Comparison of ENCODE assay signal across 8 mouse cellular contexts in the genomic region with DNA sequence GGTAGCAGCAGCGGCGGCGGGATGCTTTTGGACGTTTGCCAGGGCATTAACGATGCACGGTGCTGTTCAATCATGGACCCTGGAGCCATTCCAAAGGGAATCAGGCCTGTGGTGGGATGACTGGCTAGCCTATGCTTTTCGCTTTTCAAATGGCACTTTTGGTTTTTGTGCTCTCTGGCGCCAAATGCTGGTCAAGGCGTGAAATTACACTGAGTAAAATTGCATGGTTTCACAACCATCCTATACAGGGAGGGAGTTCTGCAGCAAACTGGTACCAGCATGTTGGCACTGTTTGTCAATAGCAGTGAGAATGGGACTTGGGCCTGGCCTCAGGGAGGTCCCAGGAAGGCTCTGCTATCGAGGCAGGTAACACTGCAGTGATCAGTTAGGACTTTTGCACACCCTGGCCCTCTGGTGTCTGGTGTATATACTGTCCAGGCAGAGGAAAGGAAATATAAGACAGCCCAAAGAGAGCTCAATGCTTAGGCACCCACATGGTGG. TPM values are rescaled to one million over a fixed set of nuclear protein-coding genes. Genes with fewer than 3 reads are reported as not detected.
DNase-seq lines count a peak whose midpoint lies in the region; ATAC-seq and TF ChIP-seq lines count a peak whose summit lies in the region.

No protein-coding gene starts in this region.

- H3K36me3 ChIP-seq in liver, embryonic 14.5 days (replicated peaks; ENCODE audit: control insufficient read depth, insufficient read depth, low read depth): no peaks in the 10 kb centered on the region
- H3K36me3 ChIP-seq in neural tube, embryonic 11.5 days (ENCODE audit: control insufficient read depth, insufficient read depth, low read length): no peaks in the 10 kb centered on the region

- POLR2A ChIA-PET in Patski (lab: Charles Lee): no interaction called here

- H3K9me3 ChIP-seq in liver, embryonic 14.5 days (ENCODE audit: control insufficient read depth, low read length): no peaks in the 10 kb centered on the region
- no peaks in the 10 kb centered on the region for H3K9me3 ChIP-seq in neural tube, embryonic 11.5 days (ENCODE audit: control insufficient read depth, low read length)

- TF ChIP-seq EP300 in liver, embryonic 14.5 days (IDR thresholded peaks at IDR 0.05; ENCODE audit: low read depth): no peak

- in situ Hi-C loops in Patski (cut with MboI; ENCODE audit: low pct_unique_long_range_greater_than_20kb): no loop called here

- H3K27ac ChIP-seq in liver, embryonic 14.5 days: no peak overlapping the region
- H3K27ac ChIP-seq in neural tube, embryonic 11.5 days (ENCODE audit: low read depth, low read length): no peak overlapping the region

- peak; percentile 35 for ATAC-seq in Patski
- ATAC-seq in granulocyte monocyte progenitor cell, adult 5-6 weeks (replicated peaks; ENCODE audit: poor library complexity, severe bottlenecking): peak; percentile 82
- ATAC-seq in liver, embryonic 14.5 days (ENCODE audit: insufficient read depth): no peak
- ATAC-seq in neural tube, embryonic 11.5 days (ENCODE audit: insufficient read depth, low FRiP score, low TSS enrichment): peak; percentile 67

- 0 out of 4 replicates have a peak, but pooled peaks cover 0 to 3% of the 10 kb centered on the region in 2 experiments for H3K4me1 ChIP-seq in liver, embryonic 14.5 days (replicated peaks; ENCODE audit: control insufficient read depth in 2 of 2, insufficient read depth in 2 of 2, low read length in 1 of 2)
- no peaks in the 10 kb centered on the region for H3K4me1 ChIP-seq in neural tube, embryonic 11.5 days (ENCODE audit: control insufficient read depth, insufficient read depth, low read length)

- 5% methylated on average over 10 of the region's 10 CpGs for WGBS in liver, embryonic 14.5 days (ENCODE audit: insufficient replicate concordance)
- 9% methylated on average over 10 of the region's 10 CpGs for WGBS in neural tube, embryonic 11.5 days

- CTCF ChIA-PET in Patski (lab: Charles Lee): interaction anchor here (0.8 to 3.1 kb wide), 14 partner anchors 9 to 193 kb away, joined by 3 to 17 read pairs (median 4); a partner anchor contains a TSS

- H3K4me2 ChIP-seq in liver, embryonic 14.5 days (ENCODE audit: low read depth): no peak overlapping the region
- H3K4me2 ChIP-seq in neural tube, embryonic 11.5 days (ENCODE audit: low read depth): no peak overlapping the region

- H3K27me3 ChIP-seq in Patski: no peaks in the 10 kb centered on the region
- H3K27me3 ChIP-seq in liver, embryonic 14.5 days (ENCODE audit: control insufficient read depth, insufficient read depth, low read length): no peaks in the 10 kb centered on the region
- H3K27me3 ChIP-seq in neural tube, embryonic 11.5 days (ENCODE audit: control insufficient read depth, insufficient read depth, low read length): no peaks in the 10 kb centered on the region

- peak; percentile 50 for TF ChIP-seq CTCF in Patski (IDR thresholded peaks at IDR 0.05)
- peak; percentile 83 for TF ChIP-seq CTCF in liver, embryonic 14.5 days (IDR thresholded peaks at IDR 0.05; ENCODE audit: low read depth)

- no peak overlapping the region for H3K4me3 ChIP-seq in liver, embryonic 14.5 days (ENCODE audit: insufficient read depth in 1 of 2, low read depth in 2 of 2, low read length in 2 of 2)
- H3K4me3 ChIP-seq in neural tube, embryonic 11.5 days (ENCODE audit: low read depth, low read length): no peak overlapping the region

- DNase-seq in B cell, adult 2 months: peak; percentile 57 to 58
- no peak for DNase-seq in Patski (ENCODE audit: low read depth, low spot score)
- DNase-seq in cerebellum, postnatal 4 days (ENCODE audit: low spot score in 2 of 2): peak; percentile 48 to 79
- DNase-seq in kidney, postnatal 14 days: peak; percentile 33
- peak; percentile 10 to 29 (median 14) for DNase-seq in liver, embryonic 14.5 days (ENCODE audit: low read depth in 3 of 3, low spot score in 3 of 3)
- peak; percentile 73 for DNase-seq in neural tube, embryonic 11.5 days (ENCODE audit: low spot score)
- peak; percentile 8 to 26 for DNase-seq in thymus, postnatal 36 days

- no peak overlapping the region for H3K9ac ChIP-seq in liver, embryonic 14.5 days (replicated peaks)
- H3K9ac ChIP-seq in neural tube, embryonic 11.5 days (ENCODE audit: low read length): no peak overlapping the region

RNA-seq across cellular contexts. Expression of a gene that starts 18.6 kb away (rescaled TPM):
- polyA plus RNA-seq in Patski (2021): 10.5 TPM
- 107 and 136 TPM in 2 replicates for total RNA-seq in granulocyte monocyte progenitor cell, adult 5-6 weeks (2014; fragmentation: Nextera tagmentation)
- total RNA-seq in granulocyte monocyte progenitor cell, adult 5-6 weeks (2017): 163 and 172 TPM in 2 replicates
- 42.3 and 52.2 TPM in 2 replicates for polyA plus RNA-seq in liver, embryonic 14.5 days (2012; rRNA removed)
- polyA plus RNA-seq in liver, embryonic 14.5 days (2014; fragmentation: Nextera tagmentation; extraction: Ambion mirVana): 76.0 and 80.8 TPM in 2 replicates
- polyA plus RNA-seq in neural tube, embryonic 11.5 days (2014; fragmentation: Nextera tagmentation; extraction: Ambion mirVana): 106 and 111 TPM in 2 replicates

RNA-seq across cellular contexts. Expression of a gene that starts 44.5 kb away (rescaled TPM):
- 590 TPM for polyA plus RNA-seq in Patski (2021)
- total RNA-seq in granulocyte monocyte progenitor cell, adult 5-6 weeks (2014; fragmentation: Nextera tagmentation): 1,162 and 1,300 TPM in 2 replicates
- 1,625 and 1,634 TPM in 2 replicates for total RNA-seq in granulocyte monocyte progenitor cell, adult 5-6 weeks (2017)
- polyA plus RNA-seq in liver, embryonic 14.5 days (2012; rRNA removed): 135 and 250 TPM in 2 replicates
- polyA plus RNA-seq in liver, embryonic 14.5 days (2014; fragmentation: Nextera tagmentation; extraction: Ambion mirVana): 297 and 335 TPM in 2 replicates
- polyA plus RNA-seq in neural tube, embryonic 11.5 days (2014; fragmentation: Nextera tagmentation; extraction: Ambion mirVana): 1,250 and 1,284 TPM in 2 replicates
